In the genomic region with DNA sequence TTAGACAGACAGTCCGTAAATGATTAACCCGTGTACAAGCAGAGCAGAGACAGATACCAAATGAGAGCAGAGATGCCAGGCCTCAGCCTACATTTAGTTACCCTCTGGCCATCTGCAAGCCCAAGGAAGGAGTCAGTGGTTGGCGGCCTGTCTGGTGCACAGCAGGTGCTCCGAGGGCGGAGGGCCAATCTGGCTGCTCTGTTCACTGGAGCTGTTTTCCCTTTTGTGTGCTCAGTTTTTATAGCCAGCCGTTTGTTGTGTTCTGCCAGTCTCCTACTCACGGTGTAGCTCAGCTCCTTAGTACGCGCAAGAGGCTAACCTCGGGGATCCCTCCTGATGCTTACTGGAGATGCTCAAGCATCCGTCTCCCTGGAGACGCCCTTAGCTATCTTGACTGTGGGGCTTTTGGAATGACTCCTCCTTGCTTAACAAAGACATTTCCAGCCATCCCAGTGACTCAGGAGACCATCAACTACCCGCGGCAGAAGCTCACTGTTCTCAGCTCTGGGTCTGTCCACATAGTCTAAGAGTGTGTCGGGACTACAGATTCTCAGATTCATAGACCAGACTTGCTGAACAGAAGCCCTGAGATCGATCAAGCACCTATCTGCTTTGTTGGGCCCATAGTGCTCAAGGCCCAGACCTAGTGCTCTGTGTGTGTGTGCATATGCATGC, we compare ENCODE assay signal across 9 mouse cellular contexts. TPM values are rescaled to one million over a fixed set of nuclear protein-coding genes. Genes with fewer than 3 reads are reported as not detected.
A peak's percentile ranks its signal among the peaks of the same experiment; 100 is the strongest.
DNase-seq lines count a peak whose midpoint lies in the region; ATAC-seq lines count a peak whose summit lies in the region.
"Had no signal": no experiment of that assay in that cellular context is flagged by ENCODE, and none has a peak within 500 bp of the region (broad histone marks: within the 10 kb centered on the region; RNA-seq: fewer than 3 reads in every experiment).

No protein-coding gene starts in this region.

- peak; percentile 50 for DNase-seq in gastrocnemius, postnatal 14 days
- DNase-seq in gastrocnemius, postnatal 36 days: no peak
- DNase-seq in cerebellum, adult 8-10 months: peak; percentile 91
- peak; percentile 33 to 61 for DNase-seq in kidney, adult 8-10 months
- DNase-seq in midbrain, embryonic 14.5 days: peak; percentile 45
- DNase-seq in spleen, postnatal 36 days (ENCODE audit: low spot score in 2 of 2): no peak
- DNase-seq in urinary bladder, postnatal 14 days (ENCODE audit: low spot score): no peak

- intact Hi-C loops in gastrocnemius, postnatal 14 days (cut with DNase I; ENCODE audit: low total_unique reads): no loop called here
- intact Hi-C loops in gastrocnemius, postnatal 36 days (cut with DNase I): loop anchor here (5.0 kb wide), 1 partner anchor 43 kb away; no protein-coding TSS in a partner anchor

- no peaks in the 10 kb centered on the region for H3K36me3 ChIP-seq in midbrain, embryonic 14.5 days (ENCODE audit: control insufficient read depth, insufficient read depth, low read length)

- 37% methylated on average over 16 of the region's 16 CpGs for WGBS in midbrain, embryonic 14.5 days

- no peak for ATAC-seq in midbrain, embryonic 14.5 days (ENCODE audit: low FRiP score, low TSS enrichment)
- ATAC-seq in activated CD4-positive, CD25-positive, alpha-beta regulatory T cell, adult 4 months: no peak

- peaks cover 17% of the 10 kb centered on the region for H3K4me1 ChIP-seq in midbrain, embryonic 14.5 days (ENCODE audit: control insufficient read depth, insufficient read depth, low read length)

- H3K27me3 ChIP-seq in midbrain, embryonic 14.5 days (ENCODE audit: control insufficient read depth, insufficient read depth, low read length): peaks cover 9% of the 10 kb centered on the region

- no peak overlapping the region for H3K27ac ChIP-seq in midbrain, embryonic 14.5 days (replicated peaks; ENCODE audit: low read depth, low read length)

- H3K9me3 ChIP-seq in midbrain, embryonic 14.5 days (ENCODE audit: control insufficient read depth, low read length): no peaks in the 10 kb centered on the region

- no peak overlapping the region for H3K4me2 ChIP-seq in midbrain, embryonic 14.5 days (ENCODE audit: low read length)

- no peak overlapping the region for H3K4me3 ChIP-seq in midbrain, embryonic 14.5 days (replicated peaks; ENCODE audit: low read depth, low read length)

- no peak overlapping the region for H3K9ac ChIP-seq in midbrain, embryonic 14.5 days (replicated peaks; ENCODE audit: low read length)

RNA-seq across cellular contexts. Expression of a gene that starts 40.2 kb away (rescaled TPM):
- not detected for total RNA-seq in gastrocnemius, postnatal 14 days (2021)
- not detected for total RNA-seq in gastrocnemius, postnatal 36 days (2021)
- 0.13 TPM in 1 of 2 replicates, not detected in the other for polyA plus RNA-seq in midbrain, embryonic 14.5 days (2014; fragmentation: Nextera tagmentation; extraction: Ambion mirVana)
- polyA plus RNA-seq in activated CD4-positive, CD25-positive, alpha-beta regulatory T cell, adult 4 months (2017; shearing (Covaris generic)): under 1 TPM; 0.60 to 0.93 TPM
- total RNA-seq: common myeloid progenitor, adult 5-6 weeks had no signal

Comparison
In these comparisons a context has a peak if more than half of its experiments do, and no peak if none do; other contexts are left out.
1. DNase-seq: peak in gastrocnemius, postnatal 14 days (single experiment), cerebellum, adult 8-10 months (single experiment), kidney, adult 8-10 months (2 of 2) and midbrain, embryonic 14.5 days (single experiment); none in gastrocnemius, postnatal 36 days (0 of 2), spleen, postnatal 36 days (0 of 2) and urinary bladder, postnatal 14 days (single experiment).